Mouse (Mus musculus) CD4-positive naive resting alpha-beta T cell, adult 57 days (primary cell): ENCODE measurements around the gene Zfp994. TPM values are rescaled to one million over a fixed set of nuclear protein-coding genes. Genes with fewer than 3 reads are reported as not detected.

Source experiments
- total RNA-seq: library from RNA; stranded (reverse); gene quantifications from one replicate; pipeline ENCODE4 v1.2.4, GENCODE M21; 2023

Gene Zfp994
- total RNA-seq = 5.8 TPM

GRCm38 (mm10) chr17:22225422-22226012, at the start of gene Zfp994:
TSS of gene Zfp994 (minus strand) at chr17:22225616.

GRCm38 (mm10) chr17:22165722-22166294, 59.6 kb downstream of the Zfp994 start, which contains the start of gene Zfp947:
TSS of gene Zfp947 (minus strand) at chr17:22166190.

Other genes with a start within 250 kb of the Zfp994 start
- gene Zfp947, start 59.4 kb downstream of the Zfp994 start, total RNA-seq = 0.21 TPM
- gene CT030661.1, start 89.2 kb upstream of the Zfp994 start, total RNA-seq = 9.4 TPM
- gene Zfp944, start 135.8 kb upstream of the Zfp994 start, total RNA-seq = 8.7 TPM
- gene Zfp758, start 135.8 kb upstream of the Zfp994 start, total RNA-seq = 10.6 TPM
- 4.4 TPM for gene Zfp946, start 198.6 kb upstream of the Zfp994 start, total RNA-seq